In genomic region chr2:61655382-61656281, GRCm38 (mm10) we compare ENCODE assay signal across 8 mouse cellular contexts. TPM values are rescaled to one million over a fixed set of nuclear protein-coding genes. Genes with fewer than 3 reads are reported as not detected.
DNase-seq lines count a peak whose midpoint lies in the region; ATAC-seq and TF ChIP-seq lines count a peak whose summit lies in the region.

No protein-coding gene starts in this region.

- H3K36me3 ChIP-seq in forebrain, embryonic 13.5 days (ENCODE audit: poor library complexity, severe bottlenecking), result no peaks in the 10 kb centered on the region
- no peaks in the 10 kb centered on the region for H3K36me3 ChIP-seq in hindbrain, embryonic 13.5 days
- H3K36me3 ChIP-seq in stomach, embryonic 14.5 days (ENCODE audit: control insufficient read depth, insufficient read depth, low read length), result no peaks in the 10 kb centered on the region

- no peaks in the 10 kb centered on the region for H3K9me3 ChIP-seq in forebrain, embryonic 13.5 days (replicated peaks)
- no peaks in the 10 kb centered on the region for H3K9me3 ChIP-seq in hindbrain, embryonic 13.5 days
- H3K9me3 ChIP-seq in stomach, embryonic 14.5 days (ENCODE audit: control insufficient read depth, low read depth, low read length), result no peaks in the 10 kb centered on the region

- peak overlapping the region; percentile 85 for H3K9ac ChIP-seq in forebrain, embryonic 13.5 days
- H3K9ac ChIP-seq in hindbrain, embryonic 13.5 days, result peak overlapping the region; percentile 85
- peak overlapping the region; percentile 42 for H3K9ac ChIP-seq in stomach, embryonic 14.5 days (replicated peaks; ENCODE audit: low read depth, low read length)

- H3K27ac ChIP-seq in forebrain, embryonic 13.5 days, result peak overlapping the region; percentile 99
- H3K27ac ChIP-seq in hindbrain, embryonic 13.5 days, result peak overlapping the region; percentile 96
- H3K27ac ChIP-seq in left cerebral cortex, adult 2 months, result peak overlapping the region; percentile 92
- no peak overlapping the region for H3K27ac ChIP-seq in stomach, embryonic 14.5 days (ENCODE audit: low read length)

- peak; percentile 50 for ATAC-seq in cerebellum, adult (ENCODE audit: insufficient number of reproducible peaks, low FRiP score, low TSS enrichment)
- peak; percentile 80 for ATAC-seq in forebrain, embryonic 13.5 days
- peak; percentile 77 for ATAC-seq in hindbrain, embryonic 13.5 days (ENCODE audit: low FRiP score)
- peak; percentile 50 for ATAC-seq in megakaryocyte-erythroid progenitor cell, adult 5-6 weeks (replicated peaks; ENCODE audit: low FRiP score, low TSS enrichment, poor library complexity, severe bottlenecking)
- peak; percentile 35; the same call in 1 of the 2 replicates for ATAC-seq in stomach, embryonic 14.5 days (ENCODE audit: insufficient number of reproducible peaks, insufficient read depth, low FRiP score, low read depth)

- peak overlapping the region; percentile 56 for H3K4me3 ChIP-seq in forebrain, embryonic 13.5 days
- H3K4me3 ChIP-seq in hindbrain, embryonic 13.5 days, result peak overlapping the region; percentile 60
- peak overlapping the region; percentile 49 for H3K4me3 ChIP-seq in left cerebral cortex, adult 2 months
- H3K4me3 ChIP-seq in stomach, embryonic 14.5 days (ENCODE audit: low read depth, low read length), result peak overlapping the region; percentile 44

- under 1% methylated on average over 46 of the region's 46 CpGs for WGBS in forebrain, embryonic 13.5 days
- under 1% methylated on average over 46 of the region's 46 CpGs for WGBS in hindbrain, embryonic 13.5 days
- under 1% methylated on average over 46 of the region's 46 CpGs for WGBS in stomach, embryonic 14.5 days

- no peak for TF ChIP-seq CTCF in left cerebral cortex, adult 2 months (IDR thresholded peaks at IDR 0.05)

- H3K4me2 ChIP-seq in forebrain, embryonic 13.5 days, result peak overlapping the region; percentile 86
- H3K4me2 ChIP-seq in hindbrain, embryonic 13.5 days, result peak overlapping the region; percentile 80
- peak overlapping the region; percentile 81 for H3K4me2 ChIP-seq in stomach, embryonic 14.5 days (replicated peaks; ENCODE audit: low read depth, low read length)

- H3K4me1 ChIP-seq in forebrain, embryonic 13.5 days, result peaks cover 18% of the 10 kb centered on the region
- peaks cover 14% of the 10 kb centered on the region for H3K4me1 ChIP-seq in hindbrain, embryonic 13.5 days (replicated peaks)
- 0 out of 2 replicates have a peak, but pooled peaks cover 7% of the 10 kb centered on the region for H3K4me1 ChIP-seq in stomach, embryonic 14.5 days (ENCODE audit: control insufficient read depth, insufficient read depth, low read length)

- intact Hi-C loops in left cerebral cortex, adult 2 months (cut with DNase I), result loop anchor here (2.0 to 10.0 kb wide), 3 partner anchors 149 to 859 kb away; no protein-coding TSS in a partner anchor

- DNase-seq in kidney, adult 18-20 months, result peak; percentile 9
- DNase-seq in kidney, adult 11 months, result no peak
- DNase-seq in left cerebral cortex, adult 2 months (ENCODE audit: extremely low spot score in 1 of 2, low spot score in 2 of 2), result peak; percentile 82 to 88

- H3K27me3 ChIP-seq in forebrain, embryonic 13.5 days, result no peaks in the 10 kb centered on the region
- H3K27me3 ChIP-seq in hindbrain, embryonic 13.5 days, result no peaks in the 10 kb centered on the region
- H3K27me3 ChIP-seq in stomach, embryonic 14.5 days (ENCODE audit: control insufficient read depth, insufficient read depth, low read length), result no peaks in the 10 kb centered on the region

RNA-seq across cellular contexts. Expression of gene Psmd14, which starts 55.9 kb away (rescaled TPM):
- 284 and 297 TPM in 2 replicates for polyA plus RNA-seq in forebrain, embryonic 13.5 days (2015; fragmentation: Nextera tagmentation; extraction: Ambion mirVana)
- 208 and 210 TPM in 2 replicates for polyA plus RNA-seq in hindbrain, embryonic 13.5 days (2015; fragmentation: Nextera tagmentation; extraction: Ambion mirVana)
- 100 to 1,000 TPM in 1 of 2 experiments, 10 to 100 TPM in 1; 96.3 to 110 TPM for total RNA-seq in left cerebral cortex, adult 2 months (2021)
- total RNA-seq in megakaryocyte-erythroid progenitor cell, adult 5-6 weeks (2014; fragmentation: Nextera tagmentation), result 199 and 212 TPM in 2 replicates
- total RNA-seq in megakaryocyte-erythroid progenitor cell, adult 5-6 weeks (2017), result 214 and 241 TPM in 2 replicates
- 188 and 190 TPM in 2 replicates for polyA plus RNA-seq in stomach, embryonic 14.5 days (2014; fragmentation: Nextera tagmentation; extraction: Ambion mirVana)
